ENCODE assay signal across 15 mouse cellular contexts in genomic region chr3:121576367-121576766, GRCm38 (mm10). TPM values are rescaled to one million over a fixed set of nuclear protein-coding genes. Genes with fewer than 3 reads are reported as not detected.
A peak's percentile ranks its signal among the peaks of the same experiment; 100 is the strongest.
DNase-seq lines count a peak whose midpoint lies in the region; ATAC-seq and TF ChIP-seq lines count a peak whose summit lies in the region.
"Had no signal": no experiment of that assay in that cellular context is flagged by ENCODE, and none has a peak within 500 bp of the region (broad histone marks: within the 10 kb centered on the region; RNA-seq: fewer than 3 reads in every experiment).

No protein-coding gene starts in this region.

- H3K9ac ChIP-seq in forebrain, embryonic 14.5 days (ENCODE audit: low read length), result no peak overlapping the region
- H3K9ac ChIP-seq in forebrain, embryonic 11.5 days (ENCODE audit: low read length), result no peak overlapping the region
- no peak overlapping the region for H3K9ac ChIP-seq in lung, postnatal 0 days (replicated peaks; ENCODE audit: low read depth)
- H3K9ac ChIP-seq in embryonic facial prominence, embryonic 15.5 days, result no peak overlapping the region
- no peak overlapping the region for H3K9ac ChIP-seq in stomach, embryonic 14.5 days (replicated peaks; ENCODE audit: low read depth, low read length)
- H3K9ac ChIP-seq in liver, embryonic 12.5 days, result no peak overlapping the region
- H3K9ac ChIP-seq: limb, embryonic 15.5 days; neural tube, embryonic 13.5 days had no signal

- H3K36me3 ChIP-seq in forebrain, embryonic 14.5 days (ENCODE audit: control insufficient read depth, insufficient read depth, low read length), result no peaks in the 10 kb centered on the region
- no peaks in the 10 kb centered on the region for H3K36me3 ChIP-seq in forebrain, embryonic 11.5 days (ENCODE audit: control insufficient read depth, insufficient read depth, low read length)
- H3K36me3 ChIP-seq in lung, postnatal 0 days (ENCODE audit: insufficient read depth, low read length), result no peaks in the 10 kb centered on the region
- H3K36me3 ChIP-seq in embryonic facial prominence, embryonic 15.5 days, result no peaks in the 10 kb centered on the region
- H3K36me3 ChIP-seq in stomach, embryonic 14.5 days (ENCODE audit: control insufficient read depth, insufficient read depth, low read length), result no peaks in the 10 kb centered on the region
- H3K36me3 ChIP-seq in liver, embryonic 12.5 days, result no peaks in the 10 kb centered on the region
- H3K36me3 ChIP-seq: forebrain, embryonic 10.5 days; limb, embryonic 15.5 days; neural tube, embryonic 13.5 days had no signal

- H3K9me3 ChIP-seq in forebrain, embryonic 14.5 days (replicated peaks; ENCODE audit: control insufficient read depth, low read length), result no peaks in the 10 kb centered on the region
- no peaks in the 10 kb centered on the region for H3K9me3 ChIP-seq in forebrain, embryonic 11.5 days (ENCODE audit: control insufficient read depth, low read length)
- H3K9me3 ChIP-seq in lung, postnatal 0 days (ENCODE audit: low read length), result no peaks in the 10 kb centered on the region
- no peaks in the 10 kb centered on the region for H3K9me3 ChIP-seq in embryonic facial prominence, embryonic 15.5 days (replicated peaks)
- H3K9me3 ChIP-seq in stomach, embryonic 14.5 days (ENCODE audit: control insufficient read depth, low read depth, low read length), result no peaks in the 10 kb centered on the region
- H3K9me3 ChIP-seq in liver, embryonic 12.5 days (replicated peaks), result no peaks in the 10 kb centered on the region
- H3K9me3 ChIP-seq: forebrain, embryonic 10.5 days; limb, embryonic 15.5 days; neural tube, embryonic 13.5 days had no signal

- H3K27me3 ChIP-seq in forebrain, embryonic 14.5 days (replicated peaks; ENCODE audit: control insufficient read depth, insufficient read depth, low read length), result no peaks in the 10 kb centered on the region
- H3K27me3 ChIP-seq in forebrain, embryonic 11.5 days (ENCODE audit: control insufficient read depth, insufficient read depth, low read length), result no peaks in the 10 kb centered on the region
- no peaks in the 10 kb centered on the region for H3K27me3 ChIP-seq in lung, postnatal 0 days (replicated peaks; ENCODE audit: insufficient read depth, low read length)
- H3K27me3 ChIP-seq in embryonic facial prominence, embryonic 15.5 days, result no peaks in the 10 kb centered on the region
- H3K27me3 ChIP-seq in stomach, embryonic 14.5 days (ENCODE audit: control insufficient read depth, insufficient read depth, low read length), result no peaks in the 10 kb centered on the region
- no peaks in the 10 kb centered on the region for H3K27me3 ChIP-seq in liver, embryonic 12.5 days (replicated peaks)
- H3K27me3 ChIP-seq: limb, embryonic 15.5 days; neural tube, embryonic 13.5 days had no signal

- 57% methylated on average over 6 of the region's 6 CpGs for WGBS in forebrain, embryonic 14.5 days
- 62% methylated on average over 6 of the region's 6 CpGs for WGBS in forebrain, embryonic 11.5 days
- WGBS in lung, postnatal 0 days, result 66% methylated on average over 6 of the region's 6 CpGs
- WGBS in embryonic facial prominence, embryonic 15.5 days, result 37% methylated on average over 6 of the region's 6 CpGs
- WGBS in stomach, embryonic 14.5 days, result 67% methylated on average over 6 of the region's 6 CpGs
- 79% methylated on average over 6 of the region's 6 CpGs for WGBS in liver, embryonic 12.5 days (ENCODE audit: insufficient replicate concordance)

- peak; percentile 48 for DNase-seq in forebrain, embryonic 14.5 days (ENCODE audit: low spot score)
- DNase-seq in forebrain, embryonic 11.5 days (ENCODE audit: low spot score), result no peak
- DNase-seq in lung, postnatal 0 days (ENCODE audit: low spot score), result peak; percentile 39
- DNase-seq in lung, postnatal 4 days, result no peak
- DNase-seq in frontal cortex, postnatal 36 days (ENCODE audit: low spot score in 2 of 2), result no peak
- DNase-seq: cerebellum, adult 8-10 months; thymus, postnatal 25 days had no signal

- no peak for TF ChIP-seq EP300 in lung, postnatal 0 days (IDR thresholded peaks at IDR 0.05)

- H3K4me3 ChIP-seq in forebrain, embryonic 14.5 days (ENCODE audit: low read depth, low read length), result no peak overlapping the region
- H3K4me3 ChIP-seq in forebrain, embryonic 11.5 days (ENCODE audit: low read depth, low read length), result no peak overlapping the region
- H3K4me3 ChIP-seq in lung, postnatal 0 days (ENCODE audit: low read depth, low read length), result no peak overlapping the region
- no peak overlapping the region for H3K4me3 ChIP-seq in embryonic facial prominence, embryonic 15.5 days (replicated peaks)
- no peak overlapping the region for H3K4me3 ChIP-seq in stomach, embryonic 14.5 days (ENCODE audit: low read depth, low read length)
- no peak overlapping the region for H3K4me3 ChIP-seq in liver, embryonic 12.5 days
- H3K4me3 ChIP-seq: forebrain, embryonic 10.5 days; limb, embryonic 15.5 days; neural tube, embryonic 13.5 days had no signal

- H3K4me1 ChIP-seq in forebrain, embryonic 14.5 days (ENCODE audit: control insufficient read depth, insufficient read depth, low read length), result 0 out of 2 replicates have a peak, but pooled peaks cover 2% of the 10 kb centered on the region
- no peaks in the 10 kb centered on the region for H3K4me1 ChIP-seq in forebrain, embryonic 11.5 days (replicated peaks; ENCODE audit: control insufficient read depth, insufficient read depth, low read length)
- no peaks in the 10 kb centered on the region for H3K4me1 ChIP-seq in lung, postnatal 0 days (ENCODE audit: insufficient read depth, low read depth, low read length)
- H3K4me1 ChIP-seq in embryonic facial prominence, embryonic 15.5 days, result peaks cover 14% of the 10 kb centered on the region
- no peaks in the 10 kb centered on the region for H3K4me1 ChIP-seq in stomach, embryonic 14.5 days (ENCODE audit: control insufficient read depth, insufficient read depth, low read length)
- H3K4me1 ChIP-seq in liver, embryonic 12.5 days, result peaks cover 13% of the 10 kb centered on the region
- H3K4me1 ChIP-seq: neural tube, embryonic 13.5 days had no signal

- no peak overlapping the region for H3K4me2 ChIP-seq in forebrain, embryonic 14.5 days (ENCODE audit: low read length)
- no peak overlapping the region for H3K4me2 ChIP-seq in forebrain, embryonic 11.5 days (ENCODE audit: low read depth, low read length, severe bottlenecking)
- no peak overlapping the region for H3K4me2 ChIP-seq in lung, postnatal 0 days (replicated peaks; ENCODE audit: low read depth, low read length)
- no peak overlapping the region for H3K4me2 ChIP-seq in embryonic facial prominence, embryonic 15.5 days (replicated peaks)
- no peak overlapping the region for H3K4me2 ChIP-seq in stomach, embryonic 14.5 days (replicated peaks; ENCODE audit: low read depth, low read length)
- H3K4me2 ChIP-seq in liver, embryonic 12.5 days, result no peak overlapping the region
- H3K4me2 ChIP-seq: heart, embryonic 11.5 days; limb, embryonic 15.5 days; neural tube, embryonic 13.5 days had no signal

- H3K27ac ChIP-seq in forebrain, embryonic 14.5 days (ENCODE audit: low read depth, low read length), result no peak overlapping the region
- H3K27ac ChIP-seq in forebrain, embryonic 11.5 days (ENCODE audit: low read depth, low read length), result no peak overlapping the region
- 0 out of 2 replicates have a peak overlapping the region, but pooled peaks have one; percentile 70 for H3K27ac ChIP-seq in lung, postnatal 0 days (ENCODE audit: low read length)
- H3K27ac ChIP-seq in embryonic facial prominence, embryonic 15.5 days (replicated peaks), result no peak overlapping the region
- peak overlapping the region; percentile 15; the same call in 1 of the 2 replicates for H3K27ac ChIP-seq in stomach, embryonic 14.5 days (ENCODE audit: low read length)
- H3K27ac ChIP-seq in liver, embryonic 12.5 days, result no peak overlapping the region
- H3K27ac ChIP-seq: neural tube, embryonic 13.5 days had no signal

- no peak for TF ChIP-seq CTCF in lung, postnatal 0 days (IDR thresholded peaks at IDR 0.05)

- ATAC-seq in forebrain, embryonic 14.5 days, result no peak
- ATAC-seq in forebrain, embryonic 11.5 days (replicated peaks; ENCODE audit: low FRiP score), result no peak
- no peak for ATAC-seq in lung, postnatal 0 days
- peak; percentile 61; the same call in 1 of the 2 replicates for ATAC-seq in embryonic facial prominence, embryonic 15.5 days (ENCODE audit: insufficient number of reproducible peaks, low FRiP score, low TSS enrichment, low read depth)
- no peak for ATAC-seq in stomach, embryonic 14.5 days (ENCODE audit: insufficient number of reproducible peaks, insufficient read depth, low FRiP score, low read depth)
- no peak for ATAC-seq in liver, embryonic 12.5 days
- ATAC-seq: midbrain, embryonic 16.5 days had no signal

RNA-seq across cellular contexts. Expression of gene Slc44a3, which starts 44.2 kb away (rescaled TPM):
- polyA plus RNA-seq in forebrain, embryonic 14.5 days (2014; fragmentation: Nextera tagmentation; extraction: Ambion mirVana), result 0.42 and 0.52 TPM in 2 replicates
- 0.83 and 1.0 TPM in 2 replicates for polyA plus RNA-seq in forebrain, embryonic 11.5 days (2014; fragmentation: Nextera tagmentation; extraction: Ambion mirVana)
- 45.4 and 48.7 TPM in 2 replicates for polyA plus RNA-seq in lung, postnatal 0 days (2015; fragmentation: Nextera tagmentation; extraction: Ambion mirVana)
- polyA plus RNA-seq in embryonic facial prominence, embryonic 15.5 days (2015; fragmentation: Nextera tagmentation; extraction: Ambion mirVana), result 4.4 and 6.2 TPM in 2 replicates
- 29.9 and 30.8 TPM in 2 replicates for polyA plus RNA-seq in stomach, embryonic 14.5 days (2014; fragmentation: Nextera tagmentation; extraction: Ambion mirVana)
- polyA plus RNA-seq in liver, embryonic 12.5 days (2016; fragmentation: Nextera tagmentation; extraction: Ambion mirVana), result 3.7 and 3.9 TPM in 2 replicates

Comparison
In these comparisons a context has a peak if more than half of its experiments do, and no peak if none do; other contexts are left out.
1. DNase-seq: peak in forebrain, embryonic 14.5 days (single experiment) and lung, postnatal 0 days (single experiment); none in forebrain, embryonic 11.5 days (single experiment), lung, postnatal 4 days (0 of 2) and frontal cortex, postnatal 36 days (0 of 2).
2. H3K27ac ChIP-seq: peak in lung, postnatal 0 days (single experiment) and stomach, embryonic 14.5 days (single experiment); none in forebrain, embryonic 14.5 days (single experiment), forebrain, embryonic 11.5 days (single experiment), embryonic facial prominence, embryonic 15.5 days (single experiment) and liver, embryonic 12.5 days (single experiment).